Mouse (Mus musculus) hindbrain, embryonic 11.5 days (tissue): ENCODE results near the gene Gfy. TPM values are rescaled to one million over a fixed set of nuclear protein-coding genes. Genes with fewer than 3 reads are reported as not detected.
A peak's percentile ranks its signal among the peaks of the same experiment; 100 is the strongest.

Source experiments
- ATAC-seq: fragments of 200-750 bp; cut with Nextera tagmentation; 2 replicates; pipeline ENCODE4 v1.8.0; 2017; ENCODE audit warnings: mild to moderate bottlenecking, moderate TSS enrichment, moderate library complexity; ENCODE audit not compliant: low FRiP score
- DNase-seq: peaks from one replicate; pipeline ENCODE4 v3.0.0-alpha.2; 2015; ENCODE audit warnings: low spot score
- H3K27ac ChIP-seq: fragments of 300-500 bp; sonication (generic); 2 replicates; pipeline ENCODE4 v1.5.1; 2014; ENCODE audit warnings: mild to moderate bottlenecking, low read depth, low read length
- H3K27me3 ChIP-seq: fragments of 300-500 bp; sonication (generic); 2 replicates; pipeline ENCODE4 v1.6.1; 2014; ENCODE audit warnings: mild to moderate bottlenecking, low read length, moderate library complexity, mixed read lengths; ENCODE audit not compliant: control insufficient read depth, insufficient read depth
- H3K36me3 ChIP-seq: fragments of 300-500 bp; sonication (generic); 2 replicates; pipeline ENCODE4 v1.6.1; 2014; ENCODE audit warnings: mild to moderate bottlenecking, low read length, moderate library complexity, mixed read lengths; ENCODE audit not compliant: control insufficient read depth, insufficient read depth
- H3K4me1 ChIP-seq: fragments of 300-500 bp; sonication (generic); replicated peaks from 2 replicates; pipeline ENCODE4 v1.6.1; 2014; ENCODE audit warnings: low read length, mixed read lengths; ENCODE audit not compliant: control insufficient read depth, insufficient read depth
- H3K4me2 ChIP-seq: fragments of 300-500 bp; sonication (generic); replicated peaks from 2 replicates; pipeline ENCODE4 v1.6.1; 2014; ENCODE audit warnings: mild to moderate bottlenecking, low read depth, low read length
- H3K4me3 ChIP-seq: fragments of 300-500 bp; sonication (generic); 2 replicates; pipeline ENCODE4 v1.5.1; 2014; ENCODE audit warnings: low read depth, low read length
- H3K9ac ChIP-seq: fragments of 300-500 bp; sonication (generic); 2 replicates; pipeline ENCODE4 v1.6.1; 2014; ENCODE audit warnings: low read depth, low read length
- H3K9me3 ChIP-seq: fragments of 300-500 bp; sonication (generic); 2 replicates; pipeline ENCODE4 v1.6.1; 2016; ENCODE audit warnings: low read length; ENCODE audit not compliant: control insufficient read depth
- WGBS: fragments of 180-500 bp; shearing (Covaris S2); extraction: QIAGEN DNeasy Blood & Tissue Kit; methylation state at CpG from one replicate; pipeline ENCODE4 v1.1.7; 2014; 5-methylcytosine and 5-hydroxymethylcytosine counted together
- polyA plus RNA-seq: library from polyadenylated mRNA; unstranded; fragments of >200 nt; fragmentation: Nextera tagmentation; extraction: Ambion mirVana; gene quantifications from 2 replicates; pipeline ENCODE4 v1.2.1, GENCODE M21; 2014

Gene Gfy
- polyA plus RNA-seq, 1 experiment from 2014 or later, result not detected

- H3K36me3 ChIP-seq, result 0 out of 2 replicates have a peak, but pooled peaks cover 2% of the 10 kb centered on the region
- H3K9ac ChIP-seq, result no peak overlapping the region
These were observed 18.5 kb downstream of the Gfy start for GRCm38 (mm10) chr7:45160866-45161265.

GRCm38 (mm10) chr7:45160316-45160800 lies 19.0 kb downstream of the Gfy start:
- ATAC-seq, result no peak
- H3K4me2 ChIP-seq, result no peak overlapping the region
- no peak overlapping the region for H3K27ac ChIP-seq
- H3K27me3 ChIP-seq, result peaks cover 29% of the 10 kb centered on the region
- WGBS, result 94% methylated on average over 6 of the region's 6 CpGs
- no peak overlapping the region for H3K9ac ChIP-seq
- 0 out of 2 replicates have a peak, but pooled peaks cover 2% of the 10 kb centered on the region for H3K36me3 ChIP-seq
- peaks cover 9% of the 10 kb centered on the region for H3K4me1 ChIP-seq
- H3K9me3 ChIP-seq, result no peaks in the 10 kb centered on the region
- H3K4me3 ChIP-seq, result no peak overlapping the region
- DNase-seq, result no peak

More at GRCm38 (mm10) chr7:45160866-45161265, 18.5 kb downstream of the Gfy start:
- 94% methylated on average over 3 of the region's 3 CpGs for WGBS
- no peak for ATAC-seq
- Histone ChIP-seq H3K4me1 (peaks cover 9% of the 10 kb centered on the region), H3K27ac (no peak overlapping the region), H3K4me2 (no peak overlapping the region), H3K27me3 (peaks cover 34% of the 10 kb centered on the region), H3K4me3 (no peak overlapping the region), H3K9me3 (no peaks in the 10 kb centered on the region)
- no peak for DNase-seq

GRCm38 (mm10) chr7:45158991-45159390 lies 20.4 kb downstream of the Gfy start:
- H3K9me3 ChIP-seq, result no peaks in the 10 kb centered on the region
- H3K4me2 ChIP-seq, result no peak overlapping the region
- H3K36me3 ChIP-seq, result 0 out of 2 replicates have a peak, but pooled peaks cover 2% of the 10 kb centered on the region
- WGBS, result 92% methylated on average over 6 of the region's 6 CpGs
- no peak overlapping the region for H3K9ac ChIP-seq
- ATAC-seq, result no peak
- peaks cover 16% of the 10 kb centered on the region for H3K27me3 ChIP-seq
- no peak for DNase-seq
- H3K27ac ChIP-seq, result no peak overlapping the region
- H3K4me1 ChIP-seq, result peaks cover 10% of the 10 kb centered on the region
- no peak overlapping the region for H3K4me3 ChIP-seq

- H3K4me1 ChIP-seq, result peaks cover 4% of the 10 kb centered on the region; the same call in 1 of the 2 replicates
- no peaks in the 10 kb centered on the region for H3K9me3 ChIP-seq
- peaks cover under 1% of the 10 kb centered on the region; the same call in 1 of the 2 replicates for H3K27me3 ChIP-seq
- H3K36me3 ChIP-seq, result 0 out of 2 replicates have a peak, but pooled peaks cover 2% of the 10 kb centered on the region
- 89% methylated on average over 14 of the region's 14 CpGs for WGBS
- H3K9ac ChIP-seq, result no peak overlapping the region
- H3K4me2 ChIP-seq, result no peak overlapping the region
- no peak for ATAC-seq
- no peak overlapping the region for H3K4me3 ChIP-seq
- no peak for DNase-seq
- H3K27ac ChIP-seq, result no peak overlapping the region
These were observed 21.9 kb downstream of the Gfy start for GRCm38 (mm10) chr7:45157459-45157858.

GRCm38 (mm10) chr7:45156206-45156605 lies 23.2 kb downstream of the Gfy start:
- no peaks in the 10 kb centered on the region for H3K27me3 ChIP-seq
- no peak overlapping the region for H3K4me2 ChIP-seq
- peaks cover 2% of the 10 kb centered on the region; the same call in 1 of the 2 replicates for H3K4me1 ChIP-seq
- no peak overlapping the region for H3K4me3 ChIP-seq
- H3K9ac ChIP-seq, result no peak overlapping the region
- H3K36me3 ChIP-seq, result 0 out of 2 replicates have a peak, but pooled peaks cover 2% of the 10 kb centered on the region
- H3K27ac ChIP-seq, result no peak overlapping the region
- no peak for ATAC-seq
- no peaks in the 10 kb centered on the region for H3K9me3 ChIP-seq
- DNase-seq, result no peak
- 97% methylated on average over 15 of the region's 15 CpGs for WGBS

- Histone ChIP-seq H3K9ac (no peak overlapping the region), H3K4me3 (no peak overlapping the region), H3K27me3 (no peaks in the 10 kb centered on the region), H3K4me1 (peaks cover 2% of the 10 kb centered on the region; the same call in 1 of the 2 replicates), H3K4me2 (no peak overlapping the region), H3K27ac (no peak overlapping the region), H3K36me3 (0 out of 2 replicates have a peak, but pooled peaks cover 2% of the 10 kb centered on the region), H3K9me3 (no peaks in the 10 kb centered on the region)
- WGBS, result 80% methylated on average over 9 of the region's 9 CpGs
- no peak for DNase-seq
- no peak for ATAC-seq
These were observed 23.8 kb downstream of the Gfy start for GRCm38 (mm10) chr7:45155590-45155989.

- no peaks in the 10 kb centered on the region for H3K9me3 ChIP-seq
- peak; percentile 51 for ATAC-seq
- WGBS, result 78% methylated on average over 12 of the region's 12 CpGs
- DNase-seq, result peak; percentile 61
- H3K27me3 ChIP-seq, result no peaks in the 10 kb centered on the region
- H3K4me1 ChIP-seq, result peaks cover 2% of the 10 kb centered on the region; the same call in 1 of the 2 replicates
- no peak overlapping the region for H3K27ac ChIP-seq
- peak overlapping the region; percentile 65 for H3K4me3 ChIP-seq
- 0 out of 2 replicates have a peak, but pooled peaks cover 2% of the 10 kb centered on the region for H3K36me3 ChIP-seq
- 0 out of 2 replicates have a peak overlapping the region, but pooled peaks have one; percentile 91 for H3K9ac ChIP-seq
- H3K4me2 ChIP-seq, result peak overlapping the region; percentile 74
These were observed 24.3 kb downstream of the Gfy start for GRCm38 (mm10) chr7:45154993-45155514.

GRCm38 (mm10) chr7:45154096-45154992 lies 25.0 kb downstream of the Gfy start, which contains the start of the genes Pih1d1 and Aldh16a1:
Pih1d1 (plus strand) TSS chr7:45154303.
Aldh16a1 (minus strand) TSS chr7:45154584.
- Histone ChIP-seq H3K36me3 (0 out of 2 replicates have a peak, but pooled peaks cover 2% of the 10 kb centered on the region), H3K4me2 (peak within 1 kb of the TSS; percentile 74), H3K4me3 (peak within 1 kb of the TSS; percentile 65), H3K27me3 (no peaks in the 10 kb centered on the region), H3K9me3 (no peaks in the 10 kb centered on the region), H3K4me1 (peaks cover 2% of the 10 kb centered on the region; the same call in 1 of the 2 replicates), H3K27ac (peak within 1 kb of the TSS; percentile 80), H3K9ac (peak within 1 kb of the TSS; percentile 91)
- WGBS, result 5% methylated on average over 68 of the region's 69 CpGs
- DNase-seq (peak; percentile 99), ATAC-seq (peak; percentile 96)
